Mouse (Mus musculus): ENCODE results near the gene Spon1. TPM values are rescaled to one million over a fixed set of nuclear protein-coding genes. Genes with fewer than 3 reads are reported as not detected.
A peak's percentile ranks its signal among the peaks of the same experiment; 100 is the strongest.

Spon1 gene
- total RNA-seq, 2 experiments from 2014 or later, result 63.6 to 67.6 TPM

DNA sequence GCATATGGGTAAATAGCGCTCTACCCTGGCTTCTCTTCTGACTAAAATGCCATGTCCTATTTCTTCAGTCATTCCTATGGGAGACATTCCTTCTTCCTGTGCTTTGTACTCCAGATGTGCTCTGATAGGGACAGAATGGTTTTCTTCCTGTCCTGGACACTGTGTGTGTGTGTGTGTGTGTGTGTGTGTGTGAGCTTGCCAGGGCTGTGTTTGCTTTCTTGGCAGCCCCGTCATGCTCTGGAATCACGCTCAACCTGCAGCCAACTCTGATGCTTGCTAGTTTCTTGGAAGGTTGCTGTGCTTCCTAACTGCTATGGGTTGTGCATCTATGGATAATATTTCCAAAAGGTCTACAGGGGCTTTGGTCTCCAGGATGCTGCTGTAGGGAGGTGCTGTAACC lies 9.1 kb downstream of the Spon1 start:
- no peak for DNase-seq (ENCODE audit: low spot score in 2 of 2)

DNA sequence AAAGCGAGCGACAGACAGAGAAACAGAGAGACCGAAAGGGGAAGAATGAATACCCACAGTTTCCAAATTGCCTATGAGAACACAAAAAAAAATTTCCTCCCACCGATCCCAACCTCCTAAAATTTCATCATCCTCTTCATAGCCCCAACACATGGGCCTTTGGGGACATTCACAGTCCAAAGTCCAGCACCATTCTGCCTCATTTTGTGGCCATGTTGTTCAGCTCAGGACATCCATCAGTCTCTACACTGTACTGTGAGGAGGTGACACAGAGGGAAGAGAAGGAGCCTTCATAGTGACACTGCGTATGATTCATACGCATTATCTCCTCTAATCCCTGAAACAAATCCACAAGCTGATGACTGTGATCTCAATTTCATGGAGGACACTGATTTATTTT lies 12.7 kb downstream of the Spon1 start:
- no peak for DNase-seq (ENCODE audit: low spot score in 2 of 2)

DNA sequence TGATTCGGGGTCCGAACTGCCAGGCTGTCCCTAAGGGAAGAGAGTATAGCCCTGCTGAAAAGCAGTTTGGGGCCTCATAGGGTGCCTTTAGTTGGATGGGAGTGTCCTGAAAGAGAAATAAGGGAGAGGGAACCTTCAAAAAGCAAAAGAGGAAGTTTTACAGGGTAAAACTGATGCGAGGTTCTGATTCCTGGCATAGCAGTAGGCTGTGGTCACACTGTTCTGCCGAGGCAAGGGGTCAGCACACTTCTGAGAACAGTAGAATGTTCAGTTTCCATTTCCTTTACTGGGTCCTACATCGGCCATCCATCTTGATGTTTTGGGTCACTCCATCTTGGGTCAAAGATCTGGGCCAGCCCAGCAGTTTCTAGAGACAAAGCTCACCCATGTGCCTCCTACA lies 14.5 kb downstream of the Spon1 start:
- no peak for DNase-seq (ENCODE audit: low spot score in 2 of 2)

DNA sequence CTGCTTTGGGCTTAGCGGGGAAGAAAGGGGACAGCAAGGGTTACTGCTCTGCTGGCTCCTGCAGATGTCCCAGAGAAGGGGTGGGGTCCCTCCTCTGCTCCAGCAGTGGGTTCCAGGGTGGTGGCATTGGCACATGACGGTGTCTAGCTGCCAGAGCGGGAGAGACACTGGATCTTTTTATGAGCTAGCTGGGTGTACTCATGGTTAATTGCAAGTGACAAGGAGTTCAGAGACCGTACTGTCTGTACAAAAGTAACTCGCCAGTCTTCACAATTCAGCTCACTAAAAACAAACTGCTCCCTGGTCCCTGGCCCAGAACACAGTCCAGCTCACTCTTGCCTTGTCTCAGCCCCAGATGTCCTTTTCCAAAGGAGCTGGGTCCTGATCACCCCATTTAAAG lies 26.2 kb downstream of the Spon1 start:
- peak in 1 of 2 experiments; percentile 48 for DNase-seq (ENCODE audit: low spot score in 2 of 2)

GRCm38 (mm10) chr7:113792871-113793270 lies 27.1 kb downstream of the Spon1 start:
- DNase-seq (ENCODE audit: low spot score in 2 of 2), result no peak

DNA sequence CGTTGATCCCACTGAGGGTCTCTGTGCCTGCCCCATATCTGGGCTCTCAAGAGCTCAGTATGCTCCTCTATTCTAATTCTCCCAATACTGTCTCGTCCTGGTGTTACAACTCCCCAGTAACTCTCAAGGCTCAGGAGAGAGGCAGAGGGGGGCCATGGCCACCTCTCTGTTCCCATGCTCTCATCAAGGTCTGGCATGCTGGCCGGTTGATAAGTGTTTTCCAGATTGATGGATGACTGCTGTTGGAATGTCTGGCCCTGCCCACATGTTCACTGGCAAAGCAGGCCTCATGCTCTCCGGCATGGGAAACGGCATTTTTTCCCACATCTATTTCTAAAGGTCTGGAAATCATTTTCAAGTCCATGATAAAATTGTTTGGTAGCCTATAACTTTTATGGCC lies 29.4 kb downstream of the Spon1 start:
- DNase-seq (ENCODE audit: low spot score in 2 of 2), result no peak

DNA sequence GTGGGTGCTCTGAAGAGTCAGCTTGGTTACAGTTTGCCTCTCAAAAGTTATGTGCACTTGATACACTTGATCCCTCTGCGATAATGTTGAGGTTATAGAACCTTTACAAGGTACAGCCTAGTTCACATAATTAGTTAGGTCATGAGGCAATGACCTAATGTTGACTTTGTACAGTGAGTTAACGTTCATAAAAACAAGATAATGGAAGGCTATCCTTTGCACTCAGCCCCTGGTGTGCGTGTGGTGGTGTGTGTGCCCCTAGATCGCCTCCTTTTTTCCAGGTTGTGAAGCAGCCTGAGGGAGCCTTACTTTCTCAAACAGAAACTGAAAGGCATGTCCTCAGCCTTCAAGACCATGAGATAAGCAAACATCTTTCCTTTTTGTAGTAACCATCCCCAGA lies 31.3 kb downstream of the Spon1 start:
- DNase-seq (ENCODE audit: low spot score in 2 of 2), result no peak

DNA sequence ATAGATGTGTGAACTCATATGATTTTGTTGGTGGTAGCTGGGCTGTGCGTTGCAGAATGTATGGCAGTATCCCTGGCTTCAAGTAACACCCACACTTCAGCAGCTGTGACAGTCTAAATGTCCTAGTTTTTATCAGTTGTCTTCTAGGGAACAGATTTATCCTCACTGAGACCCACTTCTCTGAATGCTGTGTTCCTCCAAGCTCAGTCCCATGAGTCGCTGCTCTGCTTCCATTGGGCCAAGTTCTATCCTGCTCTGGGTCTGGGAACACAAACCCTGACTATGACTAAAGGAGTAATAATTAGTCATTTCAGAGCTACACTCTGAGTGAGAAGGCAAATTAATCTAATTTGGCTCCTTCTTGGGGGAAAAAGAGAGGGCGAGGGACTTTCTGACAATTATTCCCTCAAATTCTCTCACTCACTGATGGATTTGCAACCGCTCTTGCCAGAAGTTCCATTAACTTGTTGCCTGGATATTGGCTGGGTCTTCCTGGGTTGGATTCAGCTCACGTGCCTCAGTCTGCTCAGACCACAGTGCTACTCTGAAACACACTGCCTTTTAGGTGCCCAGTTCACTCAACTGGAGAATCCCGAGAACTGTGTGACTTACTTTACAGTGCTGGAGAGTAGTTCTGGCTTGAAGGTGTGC lies 32.9 kb downstream of the Spon1 start:
- peak in 1 of 2 experiments; percentile 43 for DNase-seq (ENCODE audit: low spot score in 2 of 2)

GRCm38 (mm10) chr7:113809781-113810180 lies 44.0 kb downstream of the Spon1 start:
- no peak for DNase-seq (ENCODE audit: low spot score in 2 of 2)

DNA sequence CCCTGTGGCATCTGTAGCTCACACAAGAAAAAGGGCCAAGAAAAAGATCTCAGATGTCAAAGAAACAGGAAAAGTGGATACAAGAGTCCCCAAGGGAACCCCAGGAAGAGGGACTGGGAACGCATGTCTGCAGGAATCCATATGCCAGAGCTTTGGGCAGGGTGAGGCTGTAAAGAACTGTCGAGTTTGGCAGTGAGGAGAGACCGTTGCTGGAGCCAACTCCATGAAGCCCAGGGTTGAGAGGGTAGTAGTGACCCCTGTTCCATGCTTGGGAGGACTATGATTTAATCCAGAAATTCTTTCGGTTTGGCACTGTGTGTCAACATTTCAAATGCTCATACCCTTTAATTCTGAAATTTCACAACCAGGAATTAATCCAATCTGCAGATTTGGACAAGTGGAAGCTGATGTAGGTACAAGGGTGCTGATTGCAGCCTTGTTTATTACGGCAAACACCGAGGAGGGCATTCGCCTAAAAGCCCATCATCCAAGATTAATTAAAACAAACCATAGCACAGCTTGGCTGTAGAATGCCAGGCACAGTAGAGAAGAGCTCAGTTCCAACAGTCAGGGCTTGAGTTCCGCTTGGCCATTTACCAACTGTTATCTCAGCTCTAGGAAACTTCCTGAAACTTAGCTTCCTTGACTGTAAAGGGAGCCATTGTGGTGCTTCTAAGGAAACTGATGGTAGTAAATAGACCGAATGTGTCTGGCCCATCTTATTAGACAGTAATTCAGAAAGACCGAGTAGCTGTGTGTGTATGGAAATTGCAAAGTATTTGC lies 45.8 kb downstream of the Spon1 start:
- DNase-seq (ENCODE audit: low spot score in 2 of 2), result no peak

DNA sequence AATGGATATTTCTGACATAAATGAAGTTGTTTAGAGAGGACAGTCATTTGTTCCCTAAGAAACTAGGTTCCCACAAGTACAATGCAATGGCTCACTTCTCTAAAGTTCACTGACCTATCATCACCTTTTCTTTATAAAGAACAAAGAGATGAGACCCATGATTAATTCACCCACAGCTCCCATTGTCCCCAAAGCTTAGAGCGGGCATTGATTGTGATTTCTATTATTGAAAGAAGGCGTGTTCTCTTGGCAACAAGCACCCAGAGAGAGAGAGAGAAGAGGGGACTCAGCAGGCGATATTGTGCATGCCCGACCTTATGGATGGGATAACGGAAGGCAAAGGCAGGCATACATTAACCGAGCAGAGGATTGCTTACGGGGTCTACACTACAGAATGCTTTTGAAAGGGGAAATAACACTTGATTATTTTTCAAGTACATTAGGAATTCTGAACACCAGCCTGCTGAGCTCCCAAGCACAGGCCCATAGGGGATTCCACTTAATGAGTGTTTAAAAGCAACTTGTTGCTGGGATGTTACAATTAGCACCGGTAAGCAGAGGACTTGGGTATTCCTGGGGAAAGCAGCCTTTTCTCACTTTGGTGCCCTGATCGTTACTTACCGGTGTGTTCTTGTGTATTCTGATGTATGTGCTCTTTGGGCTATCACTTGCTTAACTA lies 48.4 kb downstream of the Spon1 start:
- no peak for DNase-seq (ENCODE audit: low spot score in 2 of 2)

GRCm38 (mm10) chr7:113815726-113816125 lies 49.9 kb downstream of the Spon1 start:
- DNase-seq (ENCODE audit: low spot score in 2 of 2), result no peak

DNA sequence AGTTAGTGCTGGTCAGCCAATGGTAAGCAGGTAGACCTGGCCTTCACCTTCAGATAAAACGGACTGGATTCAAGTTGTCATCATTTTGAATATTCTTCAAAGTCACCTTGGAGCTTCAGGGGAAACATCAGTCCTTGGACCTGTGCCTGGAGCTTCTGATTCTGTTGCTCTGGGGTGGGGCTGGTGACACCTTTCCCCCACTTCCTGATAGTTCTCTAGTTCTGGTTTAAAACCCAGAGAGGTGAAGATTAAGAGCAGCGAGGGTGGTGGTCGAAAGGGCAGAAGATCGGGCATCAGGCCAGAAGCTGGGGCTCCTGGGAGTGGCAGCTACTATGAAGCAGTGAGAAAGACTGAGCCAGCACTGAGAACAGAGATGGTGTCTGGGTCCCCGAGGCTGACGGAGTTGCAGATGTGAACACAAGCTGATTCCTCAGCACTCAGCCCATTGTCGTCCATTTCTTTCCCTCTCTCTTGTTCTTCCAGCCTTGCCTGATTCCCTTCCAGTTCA lies 51.1 kb downstream of the Spon1 start:
- DNase-seq (ENCODE audit: low spot score in 2 of 2), result no peak

- DNase-seq (ENCODE audit: low spot score in 2 of 2), result no peak
Observed at GRCm38 (mm10) chr7:113818116-113818515, 52.3 kb downstream of the Spon1 start.

DNA sequence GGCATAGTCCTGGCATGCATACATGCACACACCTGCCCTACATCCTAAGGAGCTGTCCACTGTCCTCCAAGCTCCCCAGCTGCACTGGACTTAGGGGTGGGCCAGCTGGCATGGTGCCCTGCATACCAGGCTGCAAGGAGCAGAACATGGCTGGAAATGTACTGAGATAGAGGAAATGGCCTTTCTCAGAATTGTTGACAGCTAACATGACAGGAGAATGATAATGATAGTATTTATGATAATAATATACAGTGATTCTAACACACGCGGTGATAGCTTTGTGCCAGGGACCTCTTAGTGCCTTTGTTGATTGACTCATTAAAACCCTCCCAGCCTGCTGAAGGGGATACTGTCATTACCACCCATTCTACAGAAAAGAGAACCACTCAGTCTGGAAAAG lies 54.4 kb downstream of the Spon1 start:
- no peak for DNase-seq (ENCODE audit: low spot score in 2 of 2)

- DNase-seq (ENCODE audit: low spot score in 2 of 2), result no peak
Observed at GRCm38 (mm10) chr7:113823026-113823425, 57.2 kb downstream of the Spon1 start.

DNA sequence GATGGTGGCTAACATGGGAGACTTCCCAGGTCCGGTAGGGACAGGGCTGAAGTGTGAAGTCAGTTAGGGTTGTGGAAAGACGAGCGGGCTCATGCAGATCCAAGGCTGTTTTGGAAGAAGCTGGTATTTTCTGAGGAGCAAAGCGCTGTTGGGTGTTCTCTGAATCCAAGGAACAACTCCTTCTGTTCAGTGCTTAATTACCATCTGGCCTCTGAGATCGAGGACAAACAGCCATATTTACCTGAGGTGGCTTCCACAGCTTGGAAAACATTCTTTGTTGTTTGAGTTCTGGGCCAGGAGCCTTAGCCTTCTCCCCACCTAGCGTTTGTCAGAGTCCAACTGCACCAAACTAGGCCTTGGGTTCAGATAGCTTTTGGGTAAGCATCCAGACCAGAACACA lies 58.9 kb downstream of the Spon1 start:
- peak in 1 of 2 experiments; percentile 53 for DNase-seq (ENCODE audit: low spot score in 2 of 2)

- no peak for DNase-seq (ENCODE audit: low spot score in 2 of 2)
Observed at GRCm38 (mm10) chr7:113825498-113826205, 59.9 kb downstream of the Spon1 start.

DNA sequence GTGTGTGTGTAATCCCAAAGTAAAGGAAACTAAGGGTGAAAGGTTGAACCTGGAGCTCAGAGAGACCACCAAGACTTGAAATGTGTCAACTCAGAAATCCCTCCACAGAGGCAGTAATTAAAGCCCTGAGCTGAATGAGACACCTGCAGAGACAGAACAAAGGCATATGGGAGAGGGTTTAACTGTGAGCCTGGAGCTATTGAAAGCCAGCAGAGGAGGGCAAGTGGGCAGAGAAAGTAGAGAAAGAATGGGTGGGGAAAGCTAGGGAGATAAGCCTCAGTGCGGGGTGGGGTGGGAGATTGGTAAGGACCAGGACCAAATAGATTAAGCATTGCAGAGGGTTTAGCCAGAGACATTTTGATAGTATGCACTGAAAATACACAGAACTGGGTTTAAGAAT lies 60.7 kb downstream of the Spon1 start:
- no peak for DNase-seq (ENCODE audit: low spot score in 2 of 2)

- no peak for DNase-seq (ENCODE audit: low spot score in 2 of 2)
Observed at GRCm38 (mm10) chr7:113828122-113828571, 62.3 kb downstream of the Spon1 start.

- DNase-seq (ENCODE audit: low spot score in 2 of 2), result no peak
Observed at GRCm38 (mm10) chr7:113828576-113828975, 62.8 kb downstream of the Spon1 start.

Data from layer of hippocampus, adult 18-20 months (tissue).